Mouse (Mus musculus): Measurements from ENCODE around the gene Gpr137b. TPM values are rescaled to one million over a fixed set of nuclear protein-coding genes. Genes with fewer than 3 reads are reported as not detected.
A peak's percentile ranks its signal among the peaks of the same experiment; 100 is the strongest.
"Not testable (repeated sequence)": the region's sequence is repeated elsewhere in the genome, so short reads cannot be mapped to it uniquely, and the experiment has no call there.

The Gpr137b gene
- polyA plus RNA-seq (2021): 63.3 TPM

- in situ Hi-C loops (cut with MboI; ENCODE audit: low pct_unique_long_range_greater_than_20kb); POLR2A ChIA-PET; H3K27me3 ChIP-seq; CTCF ChIA-PET; DNase-seq (ENCODE audit: low read depth, low spot score): not testable (repeated sequence)
- peak; percentile 78 for ATAC-seq
These were observed at the start of gene Gpr137b for GRCm38 (mm10) chr13:13393228-13394095. Gene Gpr137b (minus strand): TSS chr13:13394014.

DNA sequence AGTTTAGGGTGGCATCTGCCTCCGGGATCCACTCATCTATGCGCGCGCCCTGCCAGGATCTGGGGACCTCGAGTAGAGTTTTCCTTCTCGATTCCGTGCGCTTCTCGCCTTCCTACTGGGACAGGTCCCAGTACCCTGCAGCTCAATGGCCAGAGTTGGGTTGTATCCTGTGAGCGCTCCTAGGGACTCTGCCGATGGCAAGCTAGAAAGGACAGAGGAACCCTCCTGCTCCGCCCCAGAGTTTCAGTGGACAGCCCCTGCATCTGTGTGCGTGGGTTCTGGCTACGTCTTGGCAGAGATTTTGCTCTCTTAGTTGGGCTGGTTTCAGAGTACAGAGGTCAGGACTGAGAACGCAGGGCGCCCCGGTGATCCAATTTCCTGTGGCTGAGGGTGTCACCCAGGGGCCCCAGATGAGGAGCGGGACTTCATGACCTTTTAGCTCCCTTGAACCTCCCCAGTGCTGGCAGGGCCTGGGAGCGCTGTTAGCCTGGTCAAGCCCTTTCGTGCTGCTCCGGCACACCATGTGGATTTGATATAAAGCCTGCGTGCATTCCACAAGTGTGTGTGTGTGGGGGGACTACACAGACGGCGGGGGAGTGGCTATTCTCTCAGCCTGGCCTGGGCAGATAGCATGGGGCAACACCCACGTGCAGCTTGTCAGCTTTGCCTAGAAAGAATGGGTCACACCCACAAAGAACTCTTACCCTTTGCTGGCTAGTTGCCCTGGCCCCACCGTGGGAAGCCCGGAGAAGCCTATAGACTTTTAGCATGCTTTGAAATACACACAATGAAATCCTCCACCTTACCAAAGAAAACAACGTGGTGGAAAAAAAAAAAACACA, 44.5 kb upstream of the Gpr137b start:
- POLR2A ChIA-PET; CTCF ChIA-PET; DNase-seq (ENCODE audit: low read depth, low spot score): not testable (repeated sequence)

GRCm38 (mm10) chr13:13437460-13438015, 43.7 kb upstream of the Gpr137b start, which contains the start of gene Nid1:
Gene Nid1 (plus strand): TSS chr13:13437551.
- POLR2A ChIA-PET; DNase-seq (ENCODE audit: low read depth, low spot score); ATAC-seq; H3K27me3 ChIP-seq; in situ Hi-C loops (cut with MboI; ENCODE audit: low pct_unique_long_range_greater_than_20kb); CTCF ChIA-PET: not testable (repeated sequence)

More for the DNA sequence above, 44.5 kb upstream of the Gpr137b start:
- H3K27me3 ChIP-seq; in situ Hi-C loops (cut with MboI; ENCODE audit: low pct_unique_long_range_greater_than_20kb); ATAC-seq: not testable (repeated sequence)

DNA sequence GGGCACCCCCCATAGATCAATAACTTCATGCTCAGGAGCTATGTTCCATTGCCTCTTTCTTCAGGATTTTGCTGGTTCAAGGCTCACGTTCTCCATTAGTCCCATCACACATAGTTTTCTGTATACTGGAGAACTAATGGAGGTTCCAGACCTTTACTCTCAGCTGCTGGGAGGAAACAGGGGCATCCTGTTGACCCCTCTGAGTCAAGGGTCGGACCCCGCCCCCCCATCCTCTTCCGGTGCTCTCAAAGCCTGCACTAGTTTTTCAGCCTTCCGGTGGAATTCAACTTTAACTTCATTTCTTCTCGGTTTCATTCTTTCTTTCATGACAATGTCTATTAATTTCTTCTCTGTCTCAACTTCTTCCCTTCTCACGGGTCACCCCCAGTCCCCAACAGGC, 42.3 kb upstream of the Gpr137b start:
- ATAC-seq; DNase-seq (ENCODE audit: low read depth, low spot score); in situ Hi-C loops (cut with MboI; ENCODE audit: low pct_unique_long_range_greater_than_20kb); CTCF ChIA-PET; POLR2A ChIA-PET; H3K27me3 ChIP-seq: not testable (repeated sequence)

- ATAC-seq; POLR2A ChIA-PET; H3K27me3 ChIP-seq; DNase-seq (ENCODE audit: low read depth, low spot score); CTCF ChIA-PET; in situ Hi-C loops (cut with MboI; ENCODE audit: low pct_unique_long_range_greater_than_20kb): not testable (repeated sequence)
These were observed 29.5 kb upstream of the Gpr137b start for GRCm38 (mm10) chr13:13423301-13423700.

DNA sequence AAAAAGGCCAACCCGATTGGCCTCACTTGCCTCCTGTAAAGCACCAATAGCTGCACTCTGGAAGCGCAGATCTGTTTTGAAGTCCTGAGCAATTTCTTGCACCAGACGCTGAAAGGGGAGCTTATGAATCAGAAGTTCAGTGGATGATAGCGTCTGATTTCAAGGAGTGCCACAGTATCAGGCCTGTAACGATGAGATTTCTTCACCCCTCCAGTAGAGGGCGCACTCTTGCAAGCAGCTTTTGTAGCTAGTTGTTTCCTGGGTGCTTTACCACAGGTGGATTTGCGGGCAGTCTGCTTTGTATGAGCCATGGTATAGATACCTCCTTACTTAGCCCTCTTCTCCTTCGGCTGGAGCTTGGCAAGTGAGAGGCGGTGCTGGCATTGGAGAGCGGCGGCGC, 25.0 kb upstream of the Gpr137b start:
- DNase-seq (ENCODE audit: low read depth, low spot score); POLR2A ChIA-PET; CTCF ChIA-PET; ATAC-seq; H3K27me3 ChIP-seq: not testable (repeated sequence)
- TF ChIP-seq CTCF (IDR thresholded peaks at IDR 0.05): peak; percentile 26
- in situ Hi-C loops (cut with MboI; ENCODE audit: low pct_unique_long_range_greater_than_20kb): loop anchor here (10.0 kb wide), 1 partner anchor 494 kb away; no protein-coding TSS in a partner anchor

- DNase-seq (ENCODE audit: low read depth, low spot score); POLR2A ChIA-PET; ATAC-seq; H3K27me3 ChIP-seq: not testable (repeated sequence)
- in situ Hi-C loops (cut with MboI; ENCODE audit: low pct_unique_long_range_greater_than_20kb): loop anchor here (10.0 kb wide), 1 partner anchor 491 kb away; no protein-coding TSS in a partner anchor
- CTCF ChIA-PET: interaction anchor here (0.7 kb wide), 1 partner anchor 736 kb away, joined by 6 read pairs; no protein-coding TSS in a partner anchor
These were observed 22.2 kb upstream of the Gpr137b start for GRCm38 (mm10) chr13:13416007-13416337.

- POLR2A ChIA-PET; H3K27me3 ChIP-seq; DNase-seq (ENCODE audit: low read depth, low spot score): not testable (repeated sequence)
- TF ChIP-seq CTCF (IDR thresholded peaks at IDR 0.05): peak; percentile 71
- ATAC-seq: peak; percentile 71
- in situ Hi-C loops (cut with MboI; ENCODE audit: low pct_unique_long_range_greater_than_20kb): loop anchor here (10.0 kb wide), 1 partner anchor 491 kb away; no protein-coding TSS in a partner anchor
- CTCF ChIA-PET: interaction anchor here (0.7 to 0.8 kb wide), 3 partner anchors 480 to 735 kb away, joined by 3 to 6 read pairs (median 3); no protein-coding TSS in a partner anchor
These were observed 21.5 kb upstream of the Gpr137b start for GRCm38 (mm10) chr13:13415120-13416006.

- CTCF ChIA-PET: no interaction called here
These were observed 20.4 kb upstream of the Gpr137b start for GRCm38 (mm10) chr13:13414206-13414605.

DNA sequence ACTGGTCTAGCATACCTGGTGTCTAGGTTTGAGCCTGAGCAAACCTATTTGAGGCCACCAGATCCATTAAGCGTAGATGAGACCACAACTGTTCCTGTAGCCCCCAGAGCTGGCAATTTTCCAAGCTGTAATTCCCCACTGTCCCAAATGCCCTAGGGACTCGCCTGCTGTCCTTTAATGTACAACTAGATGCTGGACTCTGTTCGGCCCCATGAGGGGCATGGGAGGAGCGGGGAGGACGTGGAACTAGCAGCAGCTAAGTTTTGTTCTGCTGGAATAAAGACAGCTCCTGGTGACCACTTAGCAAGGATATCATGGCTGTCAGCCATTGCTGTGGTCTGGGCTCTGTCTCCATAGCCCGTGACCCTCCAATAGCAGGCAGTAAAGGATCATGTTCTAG, 11.7 kb upstream of the Gpr137b start:
- CTCF ChIA-PET; DNase-seq (ENCODE audit: low read depth, low spot score); POLR2A ChIA-PET; ATAC-seq; H3K27me3 ChIP-seq; in situ Hi-C loops (cut with MboI; ENCODE audit: low pct_unique_long_range_greater_than_20kb): not testable (repeated sequence)

More at GRCm38 (mm10) chr13:13414206-13414605, 20.4 kb upstream of the Gpr137b start:
- no peak for DNase-seq (ENCODE audit: low read depth, low spot score)
- no peak for ATAC-seq
- in situ Hi-C loops (cut with MboI; ENCODE audit: low pct_unique_long_range_greater_than_20kb): loop anchor here (10.0 kb wide), 1 partner anchor 489 kb away; no protein-coding TSS in a partner anchor
- H3K27me3 ChIP-seq: no peaks in the 10 kb centered on the region
- no peak for TF ChIP-seq CTCF (IDR thresholded peaks at IDR 0.05)
- POLR2A ChIA-PET: no interaction called here

GRCm38 (mm10) chr13:13404517-13405155, 10.8 kb upstream of the Gpr137b start:
- in situ Hi-C loops (cut with MboI; ENCODE audit: low pct_unique_long_range_greater_than_20kb); H3K27me3 ChIP-seq; DNase-seq (ENCODE audit: low read depth, low spot score); POLR2A ChIA-PET; CTCF ChIA-PET: not testable (repeated sequence)
- ATAC-seq: peak; percentile 98

- DNase-seq (ENCODE audit: low read depth, low spot score); ATAC-seq; H3K27me3 ChIP-seq; CTCF ChIA-PET; POLR2A ChIA-PET; in situ Hi-C loops (cut with MboI; ENCODE audit: low pct_unique_long_range_greater_than_20kb): not testable (repeated sequence)
These were observed 10.0 kb upstream of the Gpr137b start for GRCm38 (mm10) chr13:13403839-13404238.

DNA sequence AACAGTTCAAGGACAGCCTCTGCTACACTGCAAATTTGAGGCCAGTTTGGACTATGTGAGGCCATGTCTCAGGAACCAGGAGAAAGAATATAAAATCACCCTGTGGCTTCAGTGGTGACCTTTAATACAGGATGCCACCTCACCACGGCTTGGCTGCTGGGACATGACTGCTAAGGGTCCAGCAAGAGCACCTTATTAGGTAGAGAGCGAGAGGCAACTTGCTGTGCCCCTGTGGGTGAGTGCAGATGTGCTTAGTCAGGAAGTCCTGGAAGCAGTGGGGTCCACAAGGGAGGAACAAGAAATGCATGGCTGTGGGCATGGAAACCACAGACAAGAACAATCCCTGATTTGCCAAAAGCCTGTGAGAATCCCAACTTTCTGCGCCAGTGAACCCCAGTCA, 9.6 kb upstream of the Gpr137b start:
- ATAC-seq; in situ Hi-C loops (cut with MboI; ENCODE audit: low pct_unique_long_range_greater_than_20kb); POLR2A ChIA-PET; H3K27me3 ChIP-seq; CTCF ChIA-PET; DNase-seq (ENCODE audit: low read depth, low spot score): not testable (repeated sequence)
